ENCODE assay signal across 13 mouse cellular contexts in the genomic region with DNA sequence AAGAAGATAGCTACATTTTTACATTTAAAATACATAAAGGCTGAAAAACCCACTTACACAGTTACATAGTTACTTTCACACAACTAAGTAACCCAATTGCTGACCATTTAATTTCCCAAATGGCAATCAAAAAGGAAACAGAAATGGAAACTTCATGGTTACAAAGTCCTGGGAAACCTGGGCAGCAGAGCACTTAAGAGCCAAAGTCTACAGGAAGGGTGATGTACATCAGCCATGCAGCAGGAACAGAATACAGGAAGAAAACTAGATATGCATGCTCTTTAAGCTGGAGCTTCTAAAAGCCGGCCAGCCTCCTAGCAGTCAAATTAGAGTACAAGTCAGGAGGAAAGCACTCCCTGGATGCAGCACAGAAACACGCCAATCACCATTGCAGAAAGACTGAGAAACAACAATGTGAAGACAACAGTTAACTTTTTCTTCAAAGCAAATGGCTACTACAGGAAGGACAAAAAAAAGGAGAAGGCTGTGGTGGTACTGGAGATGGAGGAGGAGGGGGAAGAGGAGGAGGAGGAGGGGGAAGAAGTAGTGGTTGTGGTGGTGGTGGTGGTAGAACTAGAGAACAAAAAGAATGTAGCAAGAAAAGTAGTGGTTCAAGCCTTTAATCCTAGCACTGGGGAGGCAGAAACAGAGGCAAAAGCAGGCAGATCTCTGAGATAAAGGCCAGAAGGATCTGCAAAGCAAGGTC. TPM values are rescaled to one million over a fixed set of nuclear protein-coding genes. Genes with fewer than 3 reads are reported as not detected.
A peak's percentile ranks its signal among the peaks of the same experiment; 100 is the strongest.
DNase-seq lines count a peak whose midpoint lies in the region; ATAC-seq lines count a peak whose summit lies in the region.
"Had no signal": no experiment of that assay in that cellular context is flagged by ENCODE, and none has a peak within 500 bp of the region (broad histone marks: within the 10 kb centered on the region; RNA-seq: fewer than 3 reads in every experiment).

No protein-coding gene starts in this region.

- ATAC-seq in embryonic facial prominence, embryonic 13.5 days (ENCODE audit: insufficient number of reproducible peaks, insufficient read depth, low FRiP score, low TSS enrichment, low read depth): no peak
- no peak for ATAC-seq in liver, embryonic 11.5 days (replicated peaks; ENCODE audit: low FRiP score)
- ATAC-seq in megakaryocyte progenitor cell, adult 5-6 weeks (replicated peaks; ENCODE audit: poor library complexity): peak; percentile 47
- no peak for ATAC-seq in forebrain, embryonic 11.5 days (replicated peaks; ENCODE audit: low FRiP score)

- peaks cover 16% of the 10 kb centered on the region for H3K36me3 ChIP-seq in embryonic facial prominence, embryonic 13.5 days
- H3K36me3 ChIP-seq in liver, embryonic 11.5 days (ENCODE audit: control insufficient read depth, insufficient read depth, low read length): peaks cover 10% of the 10 kb centered on the region; the same call in 1 of the 2 replicates
- no peaks in the 10 kb centered on the region for H3K36me3 ChIP-seq in forebrain, embryonic 11.5 days (ENCODE audit: control insufficient read depth, insufficient read depth, low read length)

- WGBS in embryonic facial prominence, embryonic 13.5 days: 51% methylated on average over 2 of the region's 2 CpGs
- 42% methylated on average over 2 of the region's 2 CpGs for WGBS in liver, embryonic 11.5 days
- WGBS in forebrain, embryonic 11.5 days: 66% methylated on average over 2 of the region's 2 CpGs

- H3K4me3 ChIP-seq in embryonic facial prominence, embryonic 13.5 days: no peak overlapping the region
- H3K4me3 ChIP-seq in liver, embryonic 11.5 days (ENCODE audit: low read depth, low read length): no peak overlapping the region
- H3K4me3 ChIP-seq in forebrain, embryonic 11.5 days (ENCODE audit: low read depth, low read length): no peak overlapping the region
- H3K4me3 ChIP-seq: neural tube, embryonic 12.5 days had no signal

- peak overlapping the region; percentile 18; the same call in 1 of the 2 replicates for H3K4me2 ChIP-seq in embryonic facial prominence, embryonic 13.5 days
- no peak overlapping the region for H3K4me2 ChIP-seq in liver, embryonic 11.5 days
- H3K4me2 ChIP-seq in forebrain, embryonic 11.5 days (ENCODE audit: low read depth, low read length, severe bottlenecking): no peak overlapping the region
- H3K4me2 ChIP-seq: hindbrain, embryonic 14.5 days; neural tube, embryonic 12.5 days had no signal

- peaks cover 39% of the 10 kb centered on the region for H3K4me1 ChIP-seq in embryonic facial prominence, embryonic 13.5 days
- peaks cover 29% of the 10 kb centered on the region for H3K4me1 ChIP-seq in liver, embryonic 11.5 days (replicated peaks; ENCODE audit: control insufficient read depth, insufficient read depth, low read length)
- no peaks in the 10 kb centered on the region for H3K4me1 ChIP-seq in forebrain, embryonic 11.5 days (replicated peaks; ENCODE audit: control insufficient read depth, insufficient read depth, low read length)
- H3K4me1 ChIP-seq: neural tube, embryonic 12.5 days had no signal

- no peak overlapping the region for H3K27ac ChIP-seq in embryonic facial prominence, embryonic 13.5 days
- H3K27ac ChIP-seq in liver, embryonic 11.5 days (ENCODE audit: low read depth, low read length): no peak overlapping the region
- no peak overlapping the region for H3K27ac ChIP-seq in forebrain, embryonic 11.5 days (ENCODE audit: low read depth, low read length)
- H3K27ac ChIP-seq: hindbrain, embryonic 14.5 days; neural tube, embryonic 12.5 days had no signal

- no peak overlapping the region for H3K9ac ChIP-seq in embryonic facial prominence, embryonic 13.5 days
- 0 out of 2 replicates have a peak overlapping the region, but pooled peaks have one; percentile 14 for H3K9ac ChIP-seq in liver, embryonic 11.5 days (ENCODE audit: low read depth, low read length)
- no peak overlapping the region for H3K9ac ChIP-seq in forebrain, embryonic 11.5 days (ENCODE audit: low read length)
- H3K9ac ChIP-seq: hindbrain, embryonic 14.5 days; neural tube, embryonic 12.5 days had no signal

- H3K27me3 ChIP-seq in embryonic facial prominence, embryonic 13.5 days: no peaks in the 10 kb centered on the region
- no peaks in the 10 kb centered on the region for H3K27me3 ChIP-seq in liver, embryonic 11.5 days (replicated peaks; ENCODE audit: control insufficient read depth, insufficient read depth, low read length)
- H3K27me3 ChIP-seq in forebrain, embryonic 11.5 days (ENCODE audit: control insufficient read depth, insufficient read depth, low read length): no peaks in the 10 kb centered on the region
- H3K27me3 ChIP-seq: neural tube, embryonic 12.5 days had no signal

- DNase-seq in kidney, adult 8-10 months: peak; percentile 9 to 18
- DNase-seq in kidney, adult 11 months: no peak
- DNase-seq in liver, embryonic 11.5 days (ENCODE audit: low spot score): no peak
- DNase-seq in forebrain, embryonic 11.5 days (ENCODE audit: low spot score): no peak
- DNase-seq in cerebellum, adult 8-10 months: no peak
- DNase-seq: adrenal gland, postnatal 36 days; cerebellum, adult 9-11 months; gastrocnemius, postnatal 25 days; lung, adult 18-20 months had no signal

- no peaks in the 10 kb centered on the region for H3K9me3 ChIP-seq in embryonic facial prominence, embryonic 13.5 days
- H3K9me3 ChIP-seq in liver, embryonic 11.5 days (ENCODE audit: control insufficient read depth, low read length): no peaks in the 10 kb centered on the region
- H3K9me3 ChIP-seq in forebrain, embryonic 11.5 days (ENCODE audit: control insufficient read depth, low read length): no peaks in the 10 kb centered on the region
- H3K9me3 ChIP-seq: neural tube, embryonic 12.5 days had no signal

RNA-seq across cellular contexts. Expression of a gene that starts 11.0 kb away (rescaled TPM):
- 65.1 and 67.9 TPM in 2 replicates for polyA plus RNA-seq in embryonic facial prominence, embryonic 13.5 days (2015; fragmentation: Nextera tagmentation; extraction: Ambion mirVana)
- 63.7 and 69.9 TPM in 2 replicates for polyA plus RNA-seq in liver, embryonic 11.5 days (2014; fragmentation: Nextera tagmentation; extraction: Ambion mirVana)
- total RNA-seq in megakaryocyte progenitor cell, adult 5-6 weeks (2015): 56.8 and 61.7 TPM in 2 replicates
- total RNA-seq in megakaryocyte progenitor cell, adult 5-6 weeks (2017): 27.2 and 37.2 TPM in 2 replicates
- polyA plus RNA-seq in forebrain, embryonic 11.5 days (2014; fragmentation: Nextera tagmentation; extraction: Ambion mirVana): 73.7 and 75.0 TPM in 2 replicates

RNA-seq across cellular contexts. Expression of a gene that starts 29.9 kb away (rescaled TPM):
- 13.8 and 14.9 TPM in 2 replicates for polyA plus RNA-seq in embryonic facial prominence, embryonic 13.5 days (2015; fragmentation: Nextera tagmentation; extraction: Ambion mirVana)
- polyA plus RNA-seq in liver, embryonic 11.5 days (2014; fragmentation: Nextera tagmentation; extraction: Ambion mirVana): 10.9 and 12.0 TPM in 2 replicates
- 5.8 and 9.9 TPM in 2 replicates for total RNA-seq in megakaryocyte progenitor cell, adult 5-6 weeks (2015)
- total RNA-seq in megakaryocyte progenitor cell, adult 5-6 weeks (2017): 17.5 and 24.8 TPM in 2 replicates
- polyA plus RNA-seq in forebrain, embryonic 11.5 days (2014; fragmentation: Nextera tagmentation; extraction: Ambion mirVana): 13.3 and 15.0 TPM in 2 replicates

Comparison
In these comparisons a context has a peak if more than half of its experiments do, and no peak if none do; other contexts are left out.
1. DNase-seq: peak in kidney, adult 8-10 months (2 of 2); none in kidney, adult 11 months (single experiment), liver, embryonic 11.5 days (single experiment), forebrain, embryonic 11.5 days (single experiment) and cerebellum, adult 8-10 months (single experiment).